Mouse (Mus musculus) erythroblast, embryonic 14.5 days (primary cell): ENCODE data around the gene Gabarap. TPM values are rescaled to one million over a fixed set of nuclear protein-coding genes. Genes with fewer than 3 reads are reported as not detected.

Experiments
- H3K27me3 ChIP-seq: 2 replicates; pipeline ENCODE4 v1.6.1; 2012; ENCODE audit warnings: inconsistent platforms; ENCODE audit not compliant: control insufficient read depth
- H3K36me3 ChIP-seq: 2 replicates; pipeline ENCODE4 v1.6.1; 2012; ENCODE audit warnings: mild to moderate bottlenecking, inconsistent platforms; ENCODE audit not compliant: control insufficient read depth
- H3K4me1 ChIP-seq: 2 replicates; pipeline ENCODE4 v1.6.1; 2012; ENCODE audit warnings: inconsistent platforms; ENCODE audit not compliant: control insufficient read depth
- H3K4me3 ChIP-seq: replicated peaks from 2 replicates; pipeline ENCODE3; 2012; ENCODE audit warnings: moderate library complexity, mild to moderate bottlenecking, inconsistent platforms
- H3K9me3 ChIP-seq: 2 replicates; pipeline ENCODE4 v1.6.1; 2012; ENCODE audit warnings: low read length, inconsistent platforms, mixed read lengths; ENCODE audit not compliant: control insufficient read depth
- GATA1 ChIP-seq: IDR thresholded peaks from 2 replicates; pipeline ENCODE4 v1.6.1; 2012; ENCODE audit warnings: low read length, inconsistent platforms, mixed read lengths
- TAL1 ChIP-seq: IDR thresholded peaks from 3 replicates; pipeline ENCODE4 v1.6.1; 2012; ENCODE audit warnings: low read length, inconsistent platforms, mixed read lengths
- polyA plus RNA-seq: library from polyadenylated mRNA; stranded (reverse); fragments of >175 nt; gene quantifications from 2 replicates; pipeline ENCODE4 v1.2.3, GENCODE M21; 2012

Gene Gabarap
- polyA plus RNA-seq, 1 experiment: 50.2 TPM

DNA sequence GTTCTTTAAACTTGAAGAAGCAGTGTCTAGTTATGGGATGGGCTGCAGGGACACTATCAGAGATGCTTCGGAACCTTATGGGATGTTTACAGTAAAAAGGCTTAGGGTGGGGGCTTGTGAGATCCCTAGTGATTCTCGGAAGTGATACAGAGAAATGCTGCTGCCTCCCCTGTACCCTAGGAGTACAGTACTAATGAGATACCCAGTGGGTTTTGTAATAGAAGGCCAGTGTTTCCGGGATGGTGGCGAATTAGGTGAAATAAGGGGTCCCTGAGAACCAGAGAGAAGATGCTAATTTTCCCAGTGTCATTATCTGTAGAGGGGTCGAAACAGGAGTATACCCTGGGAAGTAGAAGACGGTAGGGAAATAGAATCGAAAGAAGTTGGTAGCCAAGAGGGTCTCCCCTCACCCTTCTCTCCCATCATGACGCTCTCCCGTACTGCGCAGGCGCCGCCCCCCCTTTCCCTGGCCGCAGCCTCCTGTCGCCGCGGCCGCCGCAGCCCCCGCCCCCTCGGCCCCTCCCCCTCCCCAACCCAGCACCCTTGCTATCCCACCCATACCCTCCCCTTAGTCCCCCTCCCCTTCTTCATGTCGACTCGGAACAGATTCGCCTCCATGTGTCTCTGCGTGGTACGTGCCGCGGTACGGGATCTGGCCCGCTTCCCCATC lies 32.7 kb downstream of the Gabarap start:
- Histone ChIP-seq H3K4me1 (peaks cover 32% of the 10 kb centered on the region), H3K9me3 (peaks cover 3% of the 10 kb centered on the region; the same call in 1 of the 2 replicates), H3K36me3 (no peaks in the 10 kb centered on the region), H3K27me3 (peaks cover 72% of the 10 kb centered on the region), H3K4me3 (no peak overlapping the region)
- TF ChIP-seq TAL1 (no peak), GATA1 (no peak)

DNA sequence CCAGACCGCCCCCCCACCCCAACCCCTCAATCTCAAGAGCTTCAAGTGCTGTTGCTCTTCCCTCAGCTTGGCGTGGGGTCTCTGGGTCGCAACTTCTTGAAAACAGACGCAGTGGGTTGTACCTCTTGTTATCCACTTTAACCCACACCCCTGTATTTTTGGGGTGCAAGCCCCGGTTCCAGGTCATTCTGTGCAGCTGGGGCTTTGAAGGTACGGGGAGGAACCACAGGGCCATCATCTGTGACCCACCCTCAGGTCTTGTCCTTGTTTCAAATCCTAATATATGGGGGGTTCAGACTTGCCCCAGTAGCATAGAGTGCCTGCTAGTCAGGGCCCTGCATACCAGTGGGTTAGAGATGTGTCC lies 33.2 kb downstream of the Gabarap start:
- no peaks in the 10 kb centered on the region for H3K36me3 ChIP-seq
- peaks cover 32% of the 10 kb centered on the region for H3K4me1 ChIP-seq
- peaks cover 3% of the 10 kb centered on the region; the same call in 1 of the 2 replicates for H3K9me3 ChIP-seq
- TF ChIP-seq GATA1 (no peak), TAL1 (no peak)
- H3K27me3 ChIP-seq: peaks cover 75% of the 10 kb centered on the region
- H3K4me3 ChIP-seq: no peak overlapping the region

DNA sequence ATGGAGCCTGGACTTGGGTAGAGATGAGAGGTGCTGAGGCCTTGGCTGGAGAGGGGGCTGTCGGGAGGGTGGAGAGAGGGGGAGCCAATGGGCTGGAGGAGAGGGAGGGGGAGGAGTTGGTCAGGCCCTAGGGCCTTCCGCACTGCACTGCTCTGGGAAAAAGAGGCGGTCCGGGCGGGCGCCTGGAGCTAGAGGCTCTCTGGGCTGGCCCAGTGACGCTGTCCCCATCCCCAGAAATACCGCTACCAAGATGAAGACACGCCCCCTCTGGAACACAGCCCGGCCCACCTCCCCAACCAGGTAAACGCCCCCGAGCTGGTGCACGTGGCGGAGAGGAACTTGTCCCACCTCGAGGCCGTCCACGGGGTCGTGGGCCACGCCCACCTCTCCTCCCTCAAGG lies 35.7 kb downstream of the Gabarap start:
- H3K9me3 ChIP-seq: no peaks in the 10 kb centered on the region
- TF ChIP-seq GATA1: no peak
- no peak for TF ChIP-seq TAL1
- H3K4me1 ChIP-seq: peaks cover 16% of the 10 kb centered on the region
- no peaks in the 10 kb centered on the region; the same call in 1 of the 2 replicates for H3K36me3 ChIP-seq
- peaks cover 74% of the 10 kb centered on the region for H3K27me3 ChIP-seq
- H3K4me3 ChIP-seq: no peak overlapping the region

DNA sequence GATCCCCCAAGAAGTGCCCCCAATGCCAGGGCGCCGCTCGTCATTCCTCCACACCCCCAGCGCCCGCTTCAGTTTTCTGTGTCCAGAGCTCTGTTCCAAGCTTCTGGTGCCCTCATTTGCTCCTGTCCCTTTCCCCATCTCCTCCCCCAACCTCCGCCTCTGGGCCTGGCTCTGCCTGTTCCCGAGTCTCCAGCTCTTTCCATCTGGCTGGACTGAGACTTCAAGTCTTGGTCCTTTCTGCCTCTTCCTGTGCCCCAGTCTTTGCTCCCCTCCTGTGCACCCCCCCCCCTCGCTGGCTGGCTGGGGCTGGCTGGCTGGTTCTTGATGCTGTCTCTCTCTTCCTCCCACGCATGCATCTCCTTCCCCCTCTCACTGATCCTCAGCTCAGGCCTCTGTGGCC lies 36.5 kb downstream of the Gabarap start:
- no peaks in the 10 kb centered on the region; the same call in 1 of the 2 replicates for H3K36me3 ChIP-seq
- peaks cover 15% of the 10 kb centered on the region for H3K4me1 ChIP-seq
- TF ChIP-seq TAL1 (no peak), GATA1 (no peak)
- H3K9me3 ChIP-seq: no peaks in the 10 kb centered on the region
- H3K4me3 ChIP-seq: no peak overlapping the region
- H3K27me3 ChIP-seq: peaks cover 67% of the 10 kb centered on the region

DNA sequence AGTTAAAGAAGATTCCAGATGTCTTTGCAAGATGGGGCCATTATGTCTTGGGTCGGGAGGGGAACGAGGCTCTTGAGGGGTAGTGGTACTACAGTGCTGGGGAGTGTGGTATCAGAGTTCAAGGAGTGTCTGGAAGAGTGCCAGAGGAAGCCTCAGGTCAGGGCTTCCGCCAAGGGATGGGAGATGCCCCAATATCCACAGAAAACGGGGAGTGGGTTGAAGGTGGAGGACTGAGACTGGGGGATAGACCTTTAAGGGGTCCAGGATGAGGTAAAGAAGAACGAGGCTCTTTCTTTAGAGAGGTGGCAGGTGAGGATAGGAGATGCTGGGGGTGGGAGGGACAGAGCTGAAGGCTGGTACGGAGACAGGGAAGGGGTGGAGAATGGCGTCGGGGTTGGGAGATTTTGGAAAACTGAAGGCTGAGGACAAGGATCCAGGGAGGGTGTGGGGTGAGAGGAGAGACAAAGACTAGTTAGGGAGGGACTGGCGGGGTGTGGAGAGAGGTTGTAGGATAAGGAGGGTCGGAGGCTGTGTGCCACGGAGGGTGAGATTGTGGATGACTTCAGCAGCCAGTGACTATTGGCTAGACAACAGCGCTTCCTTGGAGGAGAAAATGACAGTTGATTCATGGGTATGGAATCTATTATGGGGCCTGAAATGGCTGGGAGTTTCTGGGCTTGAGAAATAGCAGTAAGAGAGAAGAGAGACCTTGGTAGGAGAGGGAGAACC lies 37.6 kb downstream of the Gabarap start:
- no peak for TF ChIP-seq GATA1
- TF ChIP-seq TAL1: no peak
- H3K27me3 ChIP-seq: peaks cover 55% of the 10 kb centered on the region
- no peak overlapping the region for H3K4me3 ChIP-seq
- H3K9me3 ChIP-seq: no peaks in the 10 kb centered on the region
- no peaks in the 10 kb centered on the region; the same call in 1 of the 2 replicates for H3K36me3 ChIP-seq
- H3K4me1 ChIP-seq: peaks cover 15% of the 10 kb centered on the region

DNA sequence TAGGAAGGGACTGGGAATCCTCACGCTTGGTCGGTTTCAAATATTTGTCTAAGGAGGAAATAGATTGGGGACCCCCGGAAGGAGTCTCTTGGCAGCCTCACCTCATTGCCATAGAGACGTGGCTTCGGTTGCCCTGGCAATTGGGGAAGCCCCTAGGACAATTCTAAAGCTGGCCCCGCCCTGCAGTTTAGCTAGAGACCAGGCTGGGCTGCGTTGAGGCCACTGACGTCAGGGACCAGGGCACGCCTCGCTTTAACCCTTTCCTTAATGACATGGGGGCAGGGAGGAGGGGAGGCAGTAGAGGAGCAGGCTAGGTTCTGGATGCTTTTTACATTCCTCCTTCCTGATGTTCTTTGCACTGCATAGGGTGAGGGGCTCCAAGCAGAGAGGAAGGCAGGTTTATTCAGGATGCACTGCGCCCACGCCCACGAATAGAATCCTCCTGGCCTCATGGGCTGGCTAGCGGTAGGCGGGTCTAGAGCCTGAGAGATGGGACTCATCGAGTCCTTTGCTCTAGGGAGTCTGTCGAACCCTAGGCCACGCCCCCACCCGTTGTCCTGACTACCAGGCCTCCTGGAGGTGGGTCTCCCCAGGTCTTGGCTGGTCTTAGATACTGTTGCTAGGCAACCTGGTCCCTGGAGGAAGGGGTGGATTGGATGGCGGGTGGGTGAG lies 38.3 kb downstream of the Gabarap start:
- no peak for TF ChIP-seq GATA1
- no peak for TF ChIP-seq TAL1
- H3K4me3 ChIP-seq: no peak overlapping the region
- H3K27me3 ChIP-seq: peaks cover 48% of the 10 kb centered on the region
- H3K4me1 ChIP-seq: peaks cover 15% of the 10 kb centered on the region
- no peaks in the 10 kb centered on the region for H3K9me3 ChIP-seq
- H3K36me3 ChIP-seq: no peaks in the 10 kb centered on the region; the same call in 1 of the 2 replicates

DNA sequence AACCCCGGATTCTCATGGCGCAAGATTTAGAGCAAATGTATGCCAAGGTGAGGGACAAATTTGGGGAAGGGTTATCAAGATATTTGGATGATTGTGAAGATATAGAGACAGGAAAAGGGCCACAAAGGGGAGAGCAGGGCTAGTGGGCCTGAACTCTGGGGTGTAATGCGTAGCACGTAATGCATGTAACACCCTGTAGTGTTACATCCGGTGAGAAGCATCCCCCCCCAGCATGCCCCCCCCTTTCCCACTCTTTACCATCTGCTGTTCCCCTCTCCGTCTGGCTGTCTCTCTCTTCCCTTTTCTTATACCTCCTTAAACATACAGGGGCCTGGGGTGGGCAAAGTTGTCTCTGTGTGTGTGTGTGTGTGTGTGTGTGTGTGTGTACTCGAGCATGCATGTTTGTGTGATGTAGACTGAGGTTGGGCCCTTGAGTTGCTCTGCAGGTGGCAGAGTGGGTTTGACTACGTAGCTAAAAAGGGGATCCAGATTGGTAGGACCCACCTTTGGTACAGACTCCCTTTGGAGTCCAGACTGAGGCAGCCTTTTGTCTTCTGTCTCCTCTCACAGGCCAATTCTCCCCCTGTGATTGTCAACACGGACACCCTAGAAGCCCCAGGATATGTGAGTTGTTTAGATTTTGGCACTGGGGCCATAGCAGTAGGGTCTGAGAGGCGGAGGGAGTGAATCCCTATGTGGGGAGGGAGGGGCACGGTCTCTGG lies 39.0 kb downstream of the Gabarap start:
- no peak for TF ChIP-seq GATA1
- TF ChIP-seq TAL1: no peak
- Histone ChIP-seq H3K4me1 (peaks cover 15% of the 10 kb centered on the region), H3K36me3 (no peaks in the 10 kb centered on the region; the same call in 1 of the 2 replicates), H3K27me3 (peaks cover 41% of the 10 kb centered on the region), H3K9me3 (no peaks in the 10 kb centered on the region), H3K4me3 (no peak overlapping the region)

DNA sequence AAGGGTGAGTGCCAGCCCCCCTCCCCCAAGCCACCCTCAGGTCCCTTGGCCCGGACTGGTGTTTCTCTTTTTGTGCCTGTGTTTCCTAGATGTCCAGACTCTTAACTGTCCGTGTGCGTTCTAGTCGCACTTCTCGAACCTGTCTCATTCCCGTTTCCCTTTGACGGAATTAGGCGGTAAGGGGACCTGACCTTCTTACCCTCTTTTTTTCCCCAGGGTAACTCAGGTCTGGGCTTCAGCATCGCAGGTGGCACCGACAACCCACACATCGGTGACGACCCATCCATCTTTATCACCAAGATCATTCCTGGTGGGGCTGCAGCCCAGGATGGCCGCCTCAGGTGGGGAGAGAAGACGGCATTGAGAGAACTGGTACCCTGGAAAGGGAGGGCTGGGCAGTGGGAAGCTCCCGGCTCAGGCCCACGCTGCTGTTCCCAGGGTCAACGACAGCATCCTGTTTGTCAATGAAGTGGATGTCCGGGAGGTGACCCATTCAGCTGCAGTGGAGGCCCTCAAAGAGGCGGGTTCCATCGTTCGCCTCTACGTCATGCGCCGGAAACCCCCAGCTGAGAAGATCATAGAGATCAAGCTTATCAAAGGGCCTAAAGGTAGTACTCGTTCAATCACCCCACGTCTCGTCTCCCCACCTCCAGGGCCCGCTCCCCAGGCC lies 39.8 kb downstream of the Gabarap start:
- Histone ChIP-seq H3K4me1 (peaks cover 15% of the 10 kb centered on the region), H3K4me3 (no peak overlapping the region), H3K36me3 (no peaks in the 10 kb centered on the region; the same call in 1 of the 2 replicates), H3K27me3 (peaks cover 33% of the 10 kb centered on the region), H3K9me3 (no peaks in the 10 kb centered on the region)
- no peak for TF ChIP-seq TAL1
- no peak for TF ChIP-seq GATA1
